Mouse (Mus musculus) midbrain, embryonic 15.5 days (tissue): ENCODE data around the gene Haus8. TPM values are rescaled to one million over a fixed set of nuclear protein-coding genes. Genes with fewer than 3 reads are reported as not detected.
"Not testable (repeated sequence)": the region's sequence is repeated elsewhere in the genome, so short reads cannot be mapped to it uniquely, and the experiment has no call there.

Experiments used
- ATAC-seq: fragments of 200-750 bp; cut with Nextera tagmentation; replicated peaks from 2 replicates; pipeline ENCODE4 v1.8.0; 2017; ENCODE audit warnings: moderate TSS enrichment
- H3K27ac ChIP-seq: fragments of 300-500 bp; sonication (generic); 2 replicates; pipeline ENCODE4 v1.5.1; 2015; ENCODE audit warnings: mild to moderate bottlenecking, inconsistent platforms
- H3K27me3 ChIP-seq: fragments of 300-500 bp; sonication (generic); replicated peaks from 2 replicates; pipeline ENCODE4 v1.6.1; 2015; ENCODE audit warnings: inconsistent platforms
- H3K36me3 ChIP-seq: fragments of 300-500 bp; sonication (generic); replicated peaks from 2 replicates; pipeline ENCODE4 v1.6.1; 2015; ENCODE audit warnings: inconsistent platforms
- H3K4me1 ChIP-seq: fragments of 300-500 bp; sonication (generic); 2 replicates; pipeline ENCODE4 v1.6.1; 2015; ENCODE audit warnings: inconsistent platforms
- H3K4me2 ChIP-seq: fragments of 300-500 bp; sonication (generic); 2 replicates; pipeline ENCODE4 v1.6.1; 2015; ENCODE audit warnings: inconsistent platforms, mild to moderate bottlenecking, moderate library complexity
- H3K4me3 ChIP-seq: fragments of 300-500 bp; sonication (generic); 2 replicates; pipeline ENCODE4 v1.5.1; 2015; ENCODE audit warnings: mild to moderate bottlenecking, inconsistent platforms
- H3K9ac ChIP-seq: fragments of 300-500 bp; sonication (generic); 2 replicates; pipeline ENCODE4 v1.6.1; 2015; ENCODE audit warnings: mild to moderate bottlenecking, inconsistent platforms
- H3K9me3 ChIP-seq: fragments of 300-500 bp; sonication (generic); 2 replicates; pipeline ENCODE4 v1.6.1; 2016; ENCODE audit warnings: inconsistent platforms
- WGBS: fragments of 180-500 bp; shearing (Covaris S2); methylation state at CpG from one replicate; pipeline ENCODE4 v1.1.7; 2015; ENCODE audit warnings: mixed read lengths; 5-methylcytosine and 5-hydroxymethylcytosine counted together
- polyA plus RNA-seq: library from polyadenylated mRNA; unstranded; fragments of >200 nt; fragmentation: Nextera tagmentation; extraction: Ambion mirVana; gene quantifications from 2 replicates; pipeline ENCODE4 v1.2.1, GENCODE M21; 2015

The Haus8 gene
- polyA plus RNA-seq, 1 experiment from 2014 or later = 64.2 TPM

DNA sequence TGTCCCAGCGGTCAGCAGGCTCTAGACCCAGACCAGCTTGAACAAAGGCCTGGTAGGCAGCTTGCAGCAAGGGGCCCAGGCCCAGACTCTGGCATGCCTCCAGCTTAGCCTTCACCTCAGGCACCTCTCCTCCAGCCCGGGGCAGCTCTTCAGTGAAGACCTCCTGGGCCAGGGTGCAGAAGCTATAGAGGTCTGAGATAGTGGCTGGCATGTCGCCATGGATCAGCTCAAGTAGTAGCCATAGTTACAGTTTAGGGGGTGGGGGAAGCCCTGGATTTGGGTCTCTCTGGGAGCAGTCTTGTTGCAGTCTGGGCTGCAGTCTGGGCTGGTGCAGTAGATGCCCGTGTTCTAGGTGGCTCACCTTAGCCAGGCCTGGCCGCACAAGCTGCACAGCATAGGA, 58.5 kb downstream of the Haus8 start:
- H3K9ac ChIP-seq, H3K9me3 ChIP-seq, H3K4me2 ChIP-seq, ATAC-seq, H3K27me3 ChIP-seq, H3K4me3 ChIP-seq, H3K4me1 ChIP-seq, H3K36me3 ChIP-seq, H3K27ac ChIP-seq: not testable (repeated sequence)
- 79% methylated on average over 4 of the region's 5 CpGs for WGBS

DNA sequence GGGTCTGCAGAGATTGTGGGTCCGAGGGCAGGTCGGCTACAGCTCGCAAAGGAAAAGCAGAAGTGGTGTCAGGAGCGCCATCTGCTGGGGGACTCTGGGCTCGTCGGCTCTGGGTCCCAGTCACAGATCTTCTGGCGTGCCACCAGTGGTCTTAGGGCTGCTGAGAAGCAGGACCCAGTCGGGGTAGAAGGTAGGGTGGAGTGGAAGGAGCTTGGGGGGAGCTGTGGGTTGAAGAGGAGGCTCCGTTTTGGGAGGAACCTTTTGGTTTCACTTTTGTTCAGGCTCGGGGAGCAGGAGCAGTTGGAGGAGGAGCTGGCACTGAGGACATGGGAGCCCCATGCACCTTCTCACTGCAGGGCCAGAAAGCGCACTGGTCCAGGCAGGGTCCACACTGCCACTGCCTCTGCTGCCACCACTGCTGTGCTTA, 67.2 kb downstream of the Haus8 start:
- not testable (repeated sequence) for H3K4me3 ChIP-seq, H3K27me3 ChIP-seq, H3K9me3 ChIP-seq, H3K9ac ChIP-seq, H3K36me3 ChIP-seq, H3K4me1 ChIP-seq, H3K27ac ChIP-seq
- H3K4me2 ChIP-seq = peak overlapping the region; percentile 34
- ATAC-seq = peak; percentile 58; the same call in 1 of the 2 replicates
- WGBS = 17% methylated on average over 7 of the region's 11 CpGs

Other genes starting within 250 kb of the Haus8 start
- 18.7 and 20.2 TPM in 2 replicates for gene Myo9b, start 220 bp downstream of the Haus8 start, polyA plus RNA-seq
- gene Use1, start 93.9 kb upstream of the Haus8 start, polyA plus RNA-seq = 117 and 119 TPM in 2 replicates
- 6.5 and 6.8 TPM in 2 replicates for gene Ocel1, start 98.4 kb upstream of the Haus8 start, polyA plus RNA-seq
- 25.0 and 28.7 TPM in 2 replicates for gene Nr2f6, start 109.0 kb upstream of the Haus8 start, polyA plus RNA-seq
- 7.4 and 7.7 TPM in 2 replicates for gene Ushbp1, start 122.9 kb upstream of the Haus8 start, polyA plus RNA-seq
- 101 and 102 TPM in 2 replicates for gene Babam1, start 123.9 kb upstream of the Haus8 start, polyA plus RNA-seq
- 6.5 and 6.7 TPM in 2 replicates for gene Ankle1, start 133.1 kb upstream of the Haus8 start, polyA plus RNA-seq
- 188 and 206 TPM in 2 replicates for gene Abhd8, start 190.7 kb upstream of the Haus8 start, polyA plus RNA-seq
- 173 and 174 TPM in 2 replicates for gene Mrpl34, start 192.0 kb upstream of the Haus8 start, polyA plus RNA-seq
- gene Dda1, start 196.3 kb upstream of the Haus8 start, polyA plus RNA-seq = 240 and 242 TPM in 2 replicates
- 9.6 and 10.9 TPM in 2 replicates for gene Ano8, start 213.0 kb upstream of the Haus8 start, polyA plus RNA-seq
- gene Gtpbp3, start 215.2 kb upstream of the Haus8 start, polyA plus RNA-seq = 12.0 and 13.9 TPM in 2 replicates
- gene Plvap, start 238.8 kb upstream of the Haus8 start, polyA plus RNA-seq = 5.2 and 5.6 TPM in 2 replicates